Mouse (Mus musculus) liver, embryonic 13.5 days (tissue): ENCODE measurements around the gene Shisa2. TPM values are rescaled to one million over a fixed set of nuclear protein-coding genes. Genes with fewer than 3 reads are reported as not detected.
"Not testable (repeated sequence)": the region's sequence is repeated elsewhere in the genome, so short reads cannot be mapped to it uniquely, and the experiment has no call there.

Experiments used
- ATAC-seq: fragments of 200-750 bp; cut with Nextera tagmentation; 2 replicates; pipeline ENCODE4 v1.8.0; 2017; ENCODE audit warnings: low read depth, mild to moderate bottlenecking, moderate number of reproducible peaks, moderate library complexity
- DNase-seq: peaks from one replicate; pipeline ENCODE4 v3.0.0; 2022
- H3K27ac ChIP-seq: fragments of 300-500 bp; sonication (generic); 2 replicates; pipeline ENCODE4 v1.5.1; 2015; ENCODE audit warnings: moderate library complexity, mild to moderate bottlenecking, inconsistent platforms
- H3K27me3 ChIP-seq: fragments of 300-500 bp; sonication (generic); 2 replicates; pipeline ENCODE4 v1.6.1; 2015; ENCODE audit warnings: mild to moderate bottlenecking, inconsistent platforms
- H3K36me3 ChIP-seq: fragments of 300-500 bp; sonication (generic); 2 replicates; pipeline ENCODE4 v1.6.1; 2015; ENCODE audit warnings: mild to moderate bottlenecking, inconsistent platforms
- H3K4me1 ChIP-seq: fragments of 300-500 bp; sonication (generic); replicated peaks from 2 replicates; pipeline ENCODE4 v1.6.1; 2015; ENCODE audit warnings: inconsistent platforms
- H3K4me2 ChIP-seq: fragments of 300-500 bp; sonication (generic); 2 replicates; pipeline ENCODE4 v1.6.1; 2015; ENCODE audit warnings: inconsistent platforms, mild to moderate bottlenecking, moderate library complexity
- H3K4me3 ChIP-seq: fragments of 300-500 bp; sonication (generic); replicated peaks from 2 replicates; pipeline ENCODE4 v1.5.1; 2015; ENCODE audit warnings: mild to moderate bottlenecking, inconsistent platforms
- H3K9ac ChIP-seq: fragments of 300-500 bp; sonication (generic); 2 replicates; pipeline ENCODE4 v1.6.1; 2015; ENCODE audit warnings: mild to moderate bottlenecking, inconsistent platforms
- H3K9me3 ChIP-seq: fragments of 300-500 bp; sonication (generic); replicated peaks from 2 replicates; pipeline ENCODE4 v1.6.1; 2016; ENCODE audit warnings: inconsistent platforms
- WGBS: fragments of 180-500 bp; shearing (Covaris S2); methylation state at CpG from one replicate; pipeline ENCODE4 v1.1.7; 2015; ENCODE audit not compliant: insufficient replicate concordance; 5-methylcytosine and 5-hydroxymethylcytosine counted together
- polyA plus RNA-seq: library from polyadenylated mRNA; unstranded; fragments of >200 nt; fragmentation: Nextera tagmentation; extraction: Ambion mirVana; gene quantifications from 2 replicates; pipeline ENCODE4 v1.2.1, GENCODE M21; 2015

Gene Shisa2
- polyA plus RNA-seq, 1 experiment from 2014 or later = 0.90 TPM

- no peak overlapping the region for H3K9ac ChIP-seq
- 29% methylated on average over 3 of the region's 3 CpGs for WGBS
- no peak overlapping the region for H3K4me3 ChIP-seq
- H3K9me3 ChIP-seq = no peaks in the 10 kb centered on the region
- no peak overlapping the region for H3K27ac ChIP-seq
- ATAC-seq (no peak), DNase-seq (no peak)
- no peaks in the 10 kb centered on the region for H3K36me3 ChIP-seq
- H3K27me3 ChIP-seq = 0 out of 2 replicates have a peak, but pooled peaks cover 6% of the 10 kb centered on the region
- no peak overlapping the region for H3K4me2 ChIP-seq
- H3K4me1 ChIP-seq = peaks cover 4% of the 10 kb centered on the region
Measured at GRCm38 (mm10) chr14:59607021-59607420, 18.1 kb upstream of the Shisa2 start.

- no peaks in the 10 kb centered on the region for H3K9me3 ChIP-seq
- H3K36me3 ChIP-seq = no peaks in the 10 kb centered on the region
- H3K27ac ChIP-seq = no peak overlapping the region
- no peak for DNase-seq
- 38% methylated on average over 14 of the region's 14 CpGs for WGBS
- no peaks in the 10 kb centered on the region for H3K27me3 ChIP-seq
- no peak overlapping the region for H3K9ac ChIP-seq
- H3K4me3 ChIP-seq = no peak overlapping the region
- H3K4me1 ChIP-seq = no peaks in the 10 kb centered on the region
- H3K4me2 ChIP-seq = no peak overlapping the region
- ATAC-seq = no peak
Measured at GRCm38 (mm10) chr14:59612920-59613625, 12.0 kb upstream of the Shisa2 start.

GRCm38 (mm10) chr14:59614149-59614548 lies 11.0 kb upstream of the Shisa2 start:
- H3K9me3 ChIP-seq, H3K4me1 ChIP-seq, DNase-seq, H3K4me3 ChIP-seq, H3K36me3 ChIP-seq, H3K4me2 ChIP-seq, H3K9ac ChIP-seq, H3K27ac ChIP-seq, ATAC-seq, H3K27me3 ChIP-seq: not testable (repeated sequence)
- WGBS = 53% methylated on average over 3 of the region's 3 CpGs

DNA sequence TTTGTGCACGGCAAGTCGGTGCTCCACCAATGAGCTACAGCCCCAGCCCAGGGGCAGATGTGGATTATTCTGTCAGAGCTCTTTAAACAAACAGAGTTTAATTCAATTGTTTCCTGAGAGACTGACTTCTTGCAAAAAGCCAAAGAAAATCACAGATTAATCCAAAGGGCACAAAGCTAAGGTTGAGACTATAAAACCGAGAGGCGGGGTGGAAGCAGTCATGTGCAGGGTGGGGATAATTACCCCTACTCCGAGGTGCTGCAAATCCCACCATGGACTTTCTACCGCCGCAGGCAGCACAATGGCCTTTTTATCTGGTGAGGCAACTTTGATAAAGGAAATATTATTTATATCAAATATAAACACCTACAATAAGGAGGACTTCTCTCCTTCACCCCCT lies 8.3 kb upstream of the Shisa2 start:
- 74% methylated on average over 7 of the region's 7 CpGs for WGBS
- Histone ChIP-seq H3K27ac (no peak overlapping the region), H3K9me3 (no peaks in the 10 kb centered on the region), H3K9ac (no peak overlapping the region), H3K36me3 (no peaks in the 10 kb centered on the region), H3K27me3 (no peaks in the 10 kb centered on the region), H3K4me2 (no peak overlapping the region), H3K4me3 (no peak overlapping the region), H3K4me1 (no peaks in the 10 kb centered on the region)
- ATAC-seq = no peak
- no peak for DNase-seq

DNA sequence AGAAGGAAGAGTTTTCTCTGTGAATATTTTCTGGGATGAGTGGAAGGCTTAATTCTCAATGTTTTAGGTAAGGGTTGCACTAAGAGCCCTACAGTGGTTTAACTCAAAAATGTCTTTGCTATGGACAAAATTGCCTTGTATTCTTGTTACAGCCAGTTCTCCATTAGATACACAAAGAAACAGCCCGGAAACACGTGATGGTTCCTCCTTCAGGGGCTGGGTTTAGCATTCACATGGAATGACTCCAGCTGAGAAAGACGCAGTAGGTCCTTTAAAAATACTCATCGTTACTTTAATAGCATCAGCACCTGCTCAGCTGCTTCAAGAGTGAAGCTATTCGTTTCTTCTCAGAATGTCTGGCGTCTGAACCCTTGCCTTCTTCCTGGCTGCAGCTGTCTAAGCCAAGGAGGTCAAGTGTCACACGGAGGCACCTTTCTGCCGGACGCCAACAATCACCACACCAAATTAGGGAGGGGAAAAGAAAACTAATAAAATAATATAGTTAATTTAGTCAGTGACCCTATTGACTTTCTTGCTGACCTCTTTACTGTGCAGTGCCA lies 702 bp upstream of the Shisa2 start:
- Histone ChIP-seq H3K36me3 (no peaks in the 10 kb centered on the region), H3K9ac (no peak overlapping the region), H3K27ac (no peak overlapping the region), H3K27me3 (peaks cover 41% of the 10 kb centered on the region), H3K4me1 (0 out of 2 replicates have a peak, but pooled peaks cover 4% of the 10 kb centered on the region), H3K4me3 (no peak overlapping the region), H3K9me3 (no peaks in the 10 kb centered on the region), H3K4me2 (peak overlapping the region; percentile 65; the same call in 1 of the 2 replicates)
- no peak for DNase-seq
- no peak for ATAC-seq
- 39% methylated on average over 9 of the region's 9 CpGs for WGBS

GRCm38 (mm10) chr14:59625806-59626364 lies 777 bp downstream of the Shisa2 start:
- no peak overlapping the region for H3K27ac ChIP-seq
- ATAC-seq (no peak), DNase-seq (no peak)
- H3K4me3 ChIP-seq = peak overlapping the region; percentile 53
- H3K4me1 ChIP-seq = 0 out of 2 replicates have a peak, but pooled peaks cover 4% of the 10 kb centered on the region
- 1% methylated on average over 51 of the region's 51 CpGs for WGBS
- peak overlapping the region; percentile 29 for H3K9ac ChIP-seq
- peaks cover 41% of the 10 kb centered on the region for H3K27me3 ChIP-seq
- no peaks in the 10 kb centered on the region for H3K36me3 ChIP-seq
- H3K9me3 ChIP-seq = no peaks in the 10 kb centered on the region
- H3K4me2 ChIP-seq = peak overlapping the region; percentile 65

GRCm38 (mm10) chr14:59626711-59627110 lies 1.6 kb downstream of the Shisa2 start:
- H3K4me1 ChIP-seq = 0 out of 2 replicates have a peak, but pooled peaks cover 4% of the 10 kb centered on the region
- H3K4me3 ChIP-seq = peak overlapping the region; percentile 53
- peaks cover 41% of the 10 kb centered on the region for H3K27me3 ChIP-seq
- no peak overlapping the region for H3K27ac ChIP-seq
- DNase-seq (no peak), ATAC-seq (no peak)
- H3K4me2 ChIP-seq = peak overlapping the region; percentile 65; the same call in 1 of the 2 replicates
- no peaks in the 10 kb centered on the region for H3K9me3 ChIP-seq
- no peaks in the 10 kb centered on the region for H3K36me3 ChIP-seq
- 44% methylated on average over 8 of the region's 8 CpGs for WGBS
- no peak overlapping the region for H3K9ac ChIP-seq

- 0 out of 2 replicates have a peak, but pooled peaks cover 4% of the 10 kb centered on the region for H3K4me1 ChIP-seq
- no peaks in the 10 kb centered on the region for H3K36me3 ChIP-seq
- ATAC-seq (no peak), DNase-seq (no peak)
- H3K27ac ChIP-seq = no peak overlapping the region
- WGBS = 49% methylated on average over 9 of the region's 9 CpGs
- no peak overlapping the region for H3K9ac ChIP-seq
- no peaks in the 10 kb centered on the region for H3K9me3 ChIP-seq
- H3K4me3 ChIP-seq = no peak overlapping the region
- H3K27me3 ChIP-seq = peaks cover 41% of the 10 kb centered on the region
- H3K4me2 ChIP-seq = no peak overlapping the region
Measured at GRCm38 (mm10) chr14:59627142-59627680, 2.1 kb downstream of the Shisa2 start.

- Histone ChIP-seq H3K27ac (no peak overlapping the region), H3K4me1 (0 out of 2 replicates have a peak, but pooled peaks cover 4% of the 10 kb centered on the region), H3K9ac (no peak overlapping the region), H3K4me3 (no peak overlapping the region), H3K9me3 (no peaks in the 10 kb centered on the region), H3K4me2 (no peak overlapping the region), H3K27me3 (peaks cover 41% of the 10 kb centered on the region), H3K36me3 (no peaks in the 10 kb centered on the region)
- no peak for DNase-seq
- ATAC-seq = no peak
- WGBS = 53% methylated on average over 7 of the region's 7 CpGs
Measured at GRCm38 (mm10) chr14:59627823-59628222, 2.7 kb downstream of the Shisa2 start.

DNA sequence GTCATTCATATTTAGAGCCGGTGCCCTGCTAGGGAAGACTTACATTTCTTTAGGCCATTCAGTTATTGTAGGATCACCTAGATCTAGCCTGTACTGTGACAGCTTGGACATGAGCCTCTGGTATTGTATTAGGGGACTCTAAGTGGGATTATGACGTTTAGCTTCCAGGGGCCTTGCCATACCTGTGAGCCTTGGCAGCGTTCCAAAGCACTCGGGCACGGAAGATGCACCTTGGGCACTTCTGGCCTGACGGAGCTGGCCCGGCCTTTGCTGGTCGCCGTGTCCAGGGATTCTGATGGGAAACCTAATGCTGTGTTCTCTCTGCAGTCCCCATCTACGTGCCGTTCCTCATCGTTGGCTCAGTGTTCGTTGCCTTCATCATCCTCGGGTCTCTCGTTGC lies 4.2 kb downstream of the Shisa2 start:
- Histone ChIP-seq H3K9me3 (no peaks in the 10 kb centered on the region), H3K4me2 (no peak overlapping the region), H3K4me1 (0 out of 2 replicates have a peak, but pooled peaks cover 4% of the 10 kb centered on the region), H3K27me3 (peaks cover 37% of the 10 kb centered on the region), H3K4me3 (no peak overlapping the region), H3K27ac (no peak overlapping the region), H3K9ac (no peak overlapping the region), H3K36me3 (no peaks in the 10 kb centered on the region)
- WGBS = 88% methylated on average over 15 of the region's 15 CpGs
- ATAC-seq (no peak), DNase-seq (no peak)

GRCm38 (mm10) chr14:59630096-59630495 lies 5.0 kb downstream of the Shisa2 start:
- Histone ChIP-seq H3K4me1 (0 out of 2 replicates have a peak, but pooled peaks cover 4% of the 10 kb centered on the region), H3K9ac (no peak overlapping the region), H3K27ac (no peak overlapping the region), H3K4me2 (no peak overlapping the region), H3K4me3 (no peak overlapping the region), H3K36me3 (no peaks in the 10 kb centered on the region), H3K27me3 (peaks cover 29% of the 10 kb centered on the region), H3K9me3 (no peaks in the 10 kb centered on the region)
- DNase-seq (no peak), ATAC-seq (no peak)
- WGBS = 77% methylated on average over 9 of the region's 9 CpGs
